Mouse (Mus musculus) hindbrain, embryonic 10.5 days (tissue): ENCODE results near the gene Nucb1. TPM values are rescaled to one million over a fixed set of nuclear protein-coding genes. Genes with fewer than 3 reads are reported as not detected.
"Not testable (repeated sequence)": the region's sequence is repeated elsewhere in the genome, so short reads cannot be mapped to it uniquely, and the experiment has no call there.

Source experiments
- DNase-seq: peaks from one replicate; pipeline ENCODE4 v3.0.0-alpha.2; 2017; ENCODE audit warnings: low spot score
- H3K27ac ChIP-seq: fragments of 300-500 bp; sonication (generic); 2 replicates; pipeline ENCODE4 v1.5.1; 2016; ENCODE audit warnings: mild to moderate bottlenecking, moderate library complexity
- H3K27me3 ChIP-seq: fragments of 300-500 bp; sonication (generic); 2 replicates; pipeline ENCODE4 v1.6.1; 2016; ENCODE audit warnings: mild to moderate bottlenecking; ENCODE audit not compliant: poor library complexity, insufficient read depth, severe bottlenecking
- H3K36me3 ChIP-seq: fragments of 300-500 bp; sonication (generic); 2 replicates; pipeline ENCODE4 v1.6.1; 2016; ENCODE audit warnings: mild to moderate bottlenecking, moderate library complexity
- H3K4me1 ChIP-seq: fragments of 300-500 bp; sonication (generic); replicated peaks from 2 replicates; pipeline ENCODE4 v1.6.1; 2016; ENCODE audit warnings: mild to moderate bottlenecking
- H3K4me3 ChIP-seq: fragments of 300-500 bp; sonication (generic); 2 replicates; pipeline ENCODE4 v1.5.1; 2016; ENCODE audit warnings: mild to moderate bottlenecking, moderate library complexity
- H3K9me3 ChIP-seq: fragments of 300-500 bp; sonication (generic); 2 replicates; pipeline ENCODE4 v1.6.1; 2016; ENCODE audit warnings: mild to moderate bottlenecking, moderate library complexity
- whole genome bisulfite sequencing: fragments of 180-500 bp; shearing (Covaris S2); methylation state at CpG from one replicate; pipeline ENCODE4 v1.1.7; 2016; 5-methylcytosine and 5-hydroxymethylcytosine counted together
- polyA plus RNA-seq: library from polyadenylated mRNA; unstranded; fragments of >200 nt; fragmentation: Nextera tagmentation; extraction: Ambion mirVana; gene quantifications from 2 replicates; pipeline ENCODE4 v1.2.1, GENCODE M21; 2016

Nucb1 gene
- polyA plus RNA-seq, 1 experiment from 2014 or later, result 115 TPM

- peak; percentile 67 for DNase-seq
- Histone ChIP-seq H3K4me1 (peaks cover 36% of the 10 kb centered on the region), H3K9me3 (no peaks in the 10 kb centered on the region), H3K4me3 (peak overlapping the region; percentile 67), H3K36me3 (no peaks in the 10 kb centered on the region), H3K27me3 (no peaks in the 10 kb centered on the region), H3K27ac (peak overlapping the region; percentile 88)
- WGBS, result 3% methylated on average over 29 of the region's 29 CpGs
Observed at GRCm38 (mm10) chr7:45538163-45539041, 28.2 kb upstream of the Nucb1 start.

GRCm38 (mm10) chr7:45537602-45538001, 27.4 kb upstream of the Nucb1 start:
- Histone ChIP-seq H3K27ac (peak overlapping the region; percentile 88), H3K36me3 (no peaks in the 10 kb centered on the region), H3K4me3 (peak overlapping the region; percentile 67), H3K4me1 (peaks cover 36% of the 10 kb centered on the region), H3K27me3 (no peaks in the 10 kb centered on the region), H3K9me3 (no peaks in the 10 kb centered on the region)
- no peak for DNase-seq
- WGBS, result 78% methylated on average over 10 of the region's 10 CpGs

- Histone ChIP-seq H3K4me1 (peaks cover 37% of the 10 kb centered on the region), H3K27me3 (no peaks in the 10 kb centered on the region), H3K9me3 (no peaks in the 10 kb centered on the region), H3K4me3 (no peak overlapping the region), H3K27ac (no peak overlapping the region), H3K36me3 (no peaks in the 10 kb centered on the region)
- no peak for DNase-seq
- 82% methylated on average over 1 of the region's 1 CpGs for whole genome bisulfite sequencing
Observed at GRCm38 (mm10) chr7:45535676-45536075, 25.5 kb upstream of the Nucb1 start.

- WGBS, result 79% methylated on average over 2 of the region's 2 CpGs
- H3K4me1 ChIP-seq, result peaks cover 41% of the 10 kb centered on the region
- no peaks in the 10 kb centered on the region for H3K27me3 ChIP-seq
- peak overlapping the region; percentile 76 for H3K27ac ChIP-seq
- H3K36me3 ChIP-seq, result no peaks in the 10 kb centered on the region
- H3K9me3 ChIP-seq, result no peaks in the 10 kb centered on the region
- no peak for DNase-seq
- H3K4me3 ChIP-seq, result peak overlapping the region; percentile 26
Observed at GRCm38 (mm10) chr7:45530643-45531042, 20.4 kb upstream of the Nucb1 start.

- H3K4me1 ChIP-seq, result peaks cover 51% of the 10 kb centered on the region
- peak overlapping the region; percentile 76 for H3K27ac ChIP-seq
- DNase-seq, result no peak
- H3K36me3 ChIP-seq, result peaks cover 4% of the 10 kb centered on the region
- peak overlapping the region; percentile 7; the same call in 1 of the 2 replicates for H3K4me3 ChIP-seq
- WGBS, result 23% methylated on average over 6 of the region's 6 CpGs
- H3K27me3 ChIP-seq, result no peaks in the 10 kb centered on the region
- H3K9me3 ChIP-seq, result no peaks in the 10 kb centered on the region
Observed at GRCm38 (mm10) chr7:45529461-45529860, 19.3 kb upstream of the Nucb1 start.

- not testable (repeated sequence) for DNase-seq, H3K27me3 ChIP-seq, H3K27ac ChIP-seq, H3K4me3 ChIP-seq, H3K9me3 ChIP-seq
- H3K4me1 ChIP-seq, result peaks cover 63% of the 10 kb centered on the region
- peaks cover 19% of the 10 kb centered on the region for H3K36me3 ChIP-seq
- 85% methylated on average over 6 of the region's 6 CpGs for WGBS
Observed at GRCm38 (mm10) chr7:45527169-45527568, 17.0 kb upstream of the Nucb1 start.

- WGBS, result 26% methylated on average over 7 of the region's 7 CpGs
- H3K27ac ChIP-seq, result peak overlapping the region; percentile 95
Observed at GRCm38 (mm10) chr7:45526474-45527120, 16.4 kb upstream of the Nucb1 start.

GRCm38 (mm10) chr7:45525809-45526473, 15.7 kb upstream of the Nucb1 start, which contains the start of the genes Ppp1r15a and Plekha4:
TSS of gene Ppp1r15a (minus strand) at chr7:45526268.
TSS of gene Plekha4 (plus strand) at chr7:45526330.
- DNase-seq, result peak; percentile 95
- H3K36me3 ChIP-seq, result peaks cover 19% of the 10 kb centered on the region
- H3K4me3 ChIP-seq, result peak within 1 kb of the TSS; percentile 88
- under 1% methylated on average over 54 of the region's 54 CpGs for WGBS
- H3K27ac ChIP-seq, result peak within 1 kb of the TSS; percentile 95
- H3K27me3 ChIP-seq, result no peaks in the 10 kb centered on the region
- H3K9me3 ChIP-seq, result no peaks in the 10 kb centered on the region
- peaks cover 68% of the 10 kb centered on the region for H3K4me1 ChIP-seq

More at GRCm38 (mm10) chr7:45526474-45527120, 16.4 kb upstream of the Nucb1 start:
- H3K27me3 ChIP-seq, result no peaks in the 10 kb centered on the region
- peak overlapping the region; percentile 88 for H3K4me3 ChIP-seq
- DNase-seq, result no peak
- no peaks in the 10 kb centered on the region for H3K9me3 ChIP-seq
- H3K4me1 ChIP-seq, result peaks cover 64% of the 10 kb centered on the region
- peaks cover 19% of the 10 kb centered on the region for H3K36me3 ChIP-seq

GRCm38 (mm10) chr7:45524841-45525621, 14.8 kb upstream of the Nucb1 start:
- Histone ChIP-seq H3K9me3 (no peaks in the 10 kb centered on the region), H3K4me3 (peak overlapping the region; percentile 88), H3K27me3 (no peaks in the 10 kb centered on the region), H3K27ac (peak overlapping the region; percentile 95), H3K36me3 (peaks cover 19% of the 10 kb centered on the region), H3K4me1 (peaks cover 62% of the 10 kb centered on the region)
- 32% methylated on average over 12 of the region's 12 CpGs for WGBS
- no peak for DNase-seq

GRCm38 (mm10) chr7:45523678-45524170, 13.5 kb upstream of the Nucb1 start:
- H3K4me3 ChIP-seq, result peak overlapping the region; percentile 62
- peak overlapping the region; percentile 40; the same call in 1 of the 2 replicates for H3K27ac ChIP-seq
- peaks cover 19% of the 10 kb centered on the region for H3K36me3 ChIP-seq
- H3K27me3 ChIP-seq, result no peaks in the 10 kb centered on the region
- H3K9me3 ChIP-seq, result no peaks in the 10 kb centered on the region
- WGBS, result 83% methylated on average over 13 of the region's 13 CpGs
- DNase-seq, result no peak
- H3K4me1 ChIP-seq, result peaks cover 49% of the 10 kb centered on the region

- no peaks in the 10 kb centered on the region for H3K27me3 ChIP-seq
- no peak for DNase-seq
- H3K4me1 ChIP-seq, result peaks cover 48% of the 10 kb centered on the region
- whole genome bisulfite sequencing, result 75% methylated on average over 18 of the region's 18 CpGs
- H3K27ac ChIP-seq, result peak overlapping the region; percentile 40; the same call in 1 of the 2 replicates
- peaks cover 19% of the 10 kb centered on the region for H3K36me3 ChIP-seq
- peak overlapping the region; percentile 62 for H3K4me3 ChIP-seq
- H3K9me3 ChIP-seq, result no peaks in the 10 kb centered on the region
Observed at GRCm38 (mm10) chr7:45522957-45523676, 12.9 kb upstream of the Nucb1 start.
